Mouse (Mus musculus): Measurements from ENCODE around the gene Rrp36. TPM values are rescaled to one million over a fixed set of nuclear protein-coding genes. Genes with fewer than 3 reads are reported as not detected.

The Rrp36 gene
- polyA plus RNA-seq, 1 experiment from 2014 or later, result 66.5 TPM

DNA sequence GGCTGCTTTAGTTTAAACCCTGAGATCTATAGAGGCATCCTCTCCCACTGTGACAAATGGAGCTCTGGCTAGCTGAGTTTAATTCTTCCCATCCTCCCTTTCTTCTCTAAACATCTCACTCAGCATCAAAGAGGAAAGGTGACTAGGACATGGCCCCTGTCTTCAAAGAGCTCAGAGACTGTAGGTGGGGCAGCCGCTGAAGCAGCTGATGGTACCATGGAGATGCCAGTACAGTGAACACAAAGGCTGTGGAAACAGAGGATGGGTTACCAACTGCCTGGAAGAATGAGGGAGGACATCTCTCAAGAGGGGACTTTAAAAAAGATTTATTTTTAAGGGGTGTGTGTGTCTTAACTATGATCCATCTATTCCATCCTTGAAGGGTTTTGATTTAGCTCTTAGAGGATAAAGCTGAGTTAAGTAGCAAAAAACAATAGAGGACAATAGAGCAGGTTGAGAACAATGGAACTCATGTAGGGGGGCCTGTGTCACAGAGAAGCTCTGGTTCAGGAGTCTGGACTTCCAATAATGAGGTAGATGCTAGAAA lies 20.4 kb upstream of the Rrp36 start:
- no peak overlapping the region for H3K4me3 ChIP-seq (ENCODE audit: low read length)
- 45% methylated on average over 1 of the region's 1 CpGs for WGBS
- H3K27ac ChIP-seq (ENCODE audit: low read depth, low read length), result no peak overlapping the region
- H3K27me3 ChIP-seq (ENCODE audit: control insufficient read depth, insufficient read depth, low read length), result no peaks in the 10 kb centered on the region
- no peaks in the 10 kb centered on the region for H3K4me1 ChIP-seq (ENCODE audit: control insufficient read depth, insufficient read depth, low read length)
- no peak for ATAC-seq (ENCODE audit: low FRiP score, low TSS enrichment)
- H3K9ac ChIP-seq (ENCODE audit: low read depth, low read length), result no peak overlapping the region
- peaks cover 28% of the 10 kb centered on the region; the same call in 1 of the 2 replicates for H3K36me3 ChIP-seq (ENCODE audit: control insufficient read depth, insufficient read depth, low read length)
- H3K4me2 ChIP-seq (replicated peaks; ENCODE audit: low read depth, low read length), result no peak overlapping the region
- no peaks in the 10 kb centered on the region for H3K9me3 ChIP-seq (ENCODE audit: control insufficient read depth, low read length)

DNA sequence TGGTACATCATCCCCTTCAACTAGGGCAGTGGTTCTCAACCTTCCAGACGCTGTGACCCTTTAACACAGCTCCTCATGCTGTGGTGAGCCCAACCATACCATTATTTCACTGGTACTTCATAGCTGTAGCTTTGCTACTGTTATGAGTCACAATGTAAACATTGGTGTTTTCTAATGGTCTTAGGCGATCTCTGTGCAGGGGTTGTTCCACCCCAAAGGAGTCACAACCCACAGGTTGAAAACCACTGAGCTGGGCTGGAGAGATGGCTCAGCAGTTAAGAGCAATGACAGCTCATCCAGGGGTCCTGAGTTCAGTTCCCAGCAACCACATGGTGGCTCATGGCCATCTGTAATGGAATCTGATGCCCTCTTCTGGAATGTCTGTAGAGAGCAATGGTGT lies 17.2 kb upstream of the Rrp36 start:
- Histone ChIP-seq H3K27me3 (ENCODE audit: control insufficient read depth, insufficient read depth, low read length) (no peaks in the 10 kb centered on the region), H3K36me3 (ENCODE audit: control insufficient read depth, insufficient read depth, low read length) (peaks cover 28% of the 10 kb centered on the region), H3K27ac (ENCODE audit: low read depth, low read length) (no peak overlapping the region), H3K4me2 (replicated peaks; ENCODE audit: low read depth, low read length) (no peak overlapping the region), H3K4me3 (ENCODE audit: low read length) (no peak overlapping the region), H3K9me3 (ENCODE audit: control insufficient read depth, low read length) (no peaks in the 10 kb centered on the region), H3K4me1 (ENCODE audit: control insufficient read depth, insufficient read depth, low read length) (no peaks in the 10 kb centered on the region), H3K9ac (ENCODE audit: low read depth, low read length) (no peak overlapping the region)
- WGBS, result 93% methylated on average over 2 of the region's 2 CpGs
- no peak for ATAC-seq (ENCODE audit: low FRiP score, low TSS enrichment)

DNA sequence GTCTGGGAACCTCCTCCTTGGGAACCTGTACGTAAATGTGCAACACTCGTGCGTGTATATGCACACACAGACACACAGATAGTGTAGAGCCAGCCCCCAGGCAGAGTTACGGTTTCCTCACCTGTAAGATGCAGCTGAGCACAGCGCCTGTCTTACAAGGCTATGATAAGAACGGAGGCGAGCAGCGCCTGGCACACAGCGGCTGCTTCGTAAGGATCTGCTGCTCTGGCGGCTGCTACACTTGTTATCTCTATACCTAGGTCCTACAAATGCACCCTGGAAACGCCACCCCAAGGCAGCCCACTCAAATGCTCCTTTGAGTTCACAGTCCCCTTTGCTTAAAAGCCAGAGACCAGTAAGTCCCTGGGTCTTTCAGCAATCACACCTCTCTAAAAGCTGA lies 16.5 kb upstream of the Rrp36 start:
- H3K9ac ChIP-seq (ENCODE audit: low read depth, low read length), result no peak overlapping the region
- no peak overlapping the region for H3K27ac ChIP-seq (ENCODE audit: low read depth, low read length)
- WGBS, result 96% methylated on average over 12 of the region's 12 CpGs
- H3K36me3 ChIP-seq (ENCODE audit: control insufficient read depth, insufficient read depth, low read length), result peaks cover 31% of the 10 kb centered on the region
- H3K4me3 ChIP-seq (ENCODE audit: low read length), result no peak overlapping the region
- no peaks in the 10 kb centered on the region for H3K27me3 ChIP-seq (ENCODE audit: control insufficient read depth, insufficient read depth, low read length)
- ATAC-seq (ENCODE audit: low FRiP score, low TSS enrichment), result no peak
- H3K4me1 ChIP-seq (ENCODE audit: control insufficient read depth, insufficient read depth, low read length), result no peaks in the 10 kb centered on the region
- no peak overlapping the region for H3K4me2 ChIP-seq (replicated peaks; ENCODE audit: low read depth, low read length)
- H3K9me3 ChIP-seq (ENCODE audit: control insufficient read depth, low read length), result no peaks in the 10 kb centered on the region

DNA sequence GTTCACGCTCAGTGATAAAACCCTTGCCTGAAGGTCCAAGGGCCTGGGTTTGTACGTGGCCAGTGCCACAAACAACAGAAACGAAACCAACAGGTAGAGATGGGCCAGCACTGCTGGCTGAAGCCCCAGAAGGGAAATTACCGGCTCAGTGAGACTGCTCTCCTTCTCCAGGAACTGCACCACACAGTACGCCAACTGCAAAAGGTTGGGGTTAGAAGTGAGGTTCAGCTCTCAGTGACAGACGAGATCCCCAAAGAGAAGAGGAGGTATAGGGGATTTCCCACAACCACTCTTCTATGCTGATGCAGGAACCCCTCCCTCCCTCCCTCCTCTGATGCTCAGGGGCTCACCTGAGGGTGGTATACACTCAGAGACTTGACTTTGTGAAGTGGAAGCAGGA lies 11.8 kb upstream of the Rrp36 start:
- no peak for ATAC-seq (ENCODE audit: low FRiP score, low TSS enrichment)
- Histone ChIP-seq H3K4me1 (ENCODE audit: control insufficient read depth, insufficient read depth, low read length) (0 out of 2 replicates have a peak, but pooled peaks cover 7% of the 10 kb centered on the region), H3K36me3 (ENCODE audit: control insufficient read depth, insufficient read depth, low read length) (peaks cover 55% of the 10 kb centered on the region), H3K4me3 (ENCODE audit: low read length) (no peak overlapping the region), H3K4me2 (replicated peaks; ENCODE audit: low read depth, low read length) (no peak overlapping the region), H3K9ac (ENCODE audit: low read depth, low read length) (no peak overlapping the region), H3K9me3 (ENCODE audit: control insufficient read depth, low read length) (no peaks in the 10 kb centered on the region), H3K27me3 (ENCODE audit: control insufficient read depth, insufficient read depth, low read length) (no peaks in the 10 kb centered on the region), H3K27ac (ENCODE audit: low read depth, low read length) (no peak overlapping the region)
- WGBS, result 85% methylated on average over 6 of the region's 6 CpGs

DNA sequence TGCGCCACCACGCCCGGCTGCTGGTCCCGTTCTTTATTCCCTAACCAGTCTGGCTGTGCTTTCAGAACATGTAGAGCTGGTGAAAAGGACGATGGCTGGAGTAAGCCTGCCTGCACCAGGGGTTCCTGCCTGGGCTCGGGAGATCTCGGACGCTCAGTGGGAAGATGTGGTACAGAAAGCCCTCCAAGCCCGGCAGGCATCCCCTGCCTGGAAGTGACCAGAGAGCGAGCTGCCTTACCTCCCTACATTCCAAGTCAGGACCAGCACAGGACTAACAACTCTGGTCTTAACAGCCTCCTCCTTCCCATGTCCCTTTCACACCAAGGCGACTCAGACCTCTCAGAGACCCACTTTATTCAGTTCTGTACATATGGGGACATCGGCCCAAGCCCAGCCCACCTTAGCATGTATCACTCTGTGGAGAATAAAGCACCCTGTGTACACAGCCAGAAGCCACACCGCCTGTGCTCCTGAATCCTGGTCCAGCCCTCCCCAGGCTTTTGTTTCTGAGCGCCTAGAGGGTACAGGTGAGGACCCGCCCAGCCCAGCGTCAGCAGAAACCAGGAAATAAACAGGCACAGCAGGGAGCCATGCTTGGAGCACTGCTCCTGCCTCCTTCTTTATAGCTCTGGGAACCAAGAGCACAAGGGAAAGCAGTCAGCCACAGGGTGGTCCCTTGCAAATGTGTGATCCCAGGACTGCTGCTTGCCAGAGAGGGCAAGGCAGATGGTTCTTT lies 8.7 kb upstream of the Rrp36 start:
- ATAC-seq (ENCODE audit: low FRiP score, low TSS enrichment), result no peak
- Histone ChIP-seq H3K27ac (ENCODE audit: low read depth, low read length) (no peak overlapping the region), H3K4me2 (replicated peaks; ENCODE audit: low read depth, low read length) (no peak overlapping the region), H3K9me3 (ENCODE audit: control insufficient read depth, low read length) (no peaks in the 10 kb centered on the region), H3K4me3 (ENCODE audit: low read length) (no peak overlapping the region), H3K9ac (ENCODE audit: low read depth, low read length) (no peak overlapping the region), H3K4me1 (ENCODE audit: control insufficient read depth, insufficient read depth, low read length) (peaks cover 19% of the 10 kb centered on the region), H3K27me3 (ENCODE audit: control insufficient read depth, insufficient read depth, low read length) (no peaks in the 10 kb centered on the region), H3K36me3 (ENCODE audit: control insufficient read depth, insufficient read depth, low read length) (peaks cover 59% of the 10 kb centered on the region)
- 87% methylated on average over 16 of the region's 16 CpGs for WGBS

DNA sequence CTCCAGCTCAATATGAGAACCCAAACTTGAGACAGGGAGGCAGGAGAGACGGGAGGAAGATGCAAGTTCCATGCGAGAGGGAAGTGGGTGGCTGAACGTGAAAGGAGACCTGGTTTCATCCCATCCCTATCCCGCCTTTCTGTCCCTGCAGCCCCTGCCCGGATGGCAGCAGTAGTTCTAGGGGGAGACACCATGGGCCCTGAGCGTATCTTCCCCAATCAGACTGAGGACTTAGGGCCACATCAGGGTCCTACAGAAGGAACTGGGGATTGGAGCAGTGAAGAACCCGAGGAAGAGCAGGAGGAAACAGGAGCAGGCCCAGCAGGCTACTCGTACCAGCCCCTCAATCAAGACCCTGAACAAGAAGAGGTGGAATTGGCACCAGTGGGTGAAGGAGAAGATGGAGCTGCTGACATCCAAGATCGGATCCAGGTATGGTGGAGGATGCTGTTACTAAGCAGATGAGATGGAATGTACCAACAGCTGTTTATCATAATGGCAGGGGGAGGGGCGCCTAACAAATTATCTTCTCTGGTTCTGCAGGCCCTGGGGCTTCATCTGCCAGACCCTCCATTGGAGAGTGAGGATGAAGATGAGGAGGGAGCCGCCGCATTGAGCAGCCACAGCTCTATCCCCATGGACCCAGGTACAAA lies 7.4 kb upstream of the Rrp36 start:
- Histone ChIP-seq H3K27ac (ENCODE audit: low read depth, low read length) (no peak overlapping the region), H3K4me1 (ENCODE audit: control insufficient read depth, insufficient read depth, low read length) (peaks cover 19% of the 10 kb centered on the region), H3K9me3 (ENCODE audit: control insufficient read depth, low read length) (no peaks in the 10 kb centered on the region), H3K36me3 (ENCODE audit: control insufficient read depth, insufficient read depth, low read length) (peaks cover 59% of the 10 kb centered on the region), H3K9ac (ENCODE audit: low read depth, low read length) (peak overlapping the region; percentile 64), H3K4me3 (ENCODE audit: low read length) (peak overlapping the region; percentile 59), H3K4me2 (replicated peaks; ENCODE audit: low read depth, low read length) (peak overlapping the region; percentile 69), H3K27me3 (ENCODE audit: control insufficient read depth, insufficient read depth, low read length) (no peaks in the 10 kb centered on the region)
- 28% methylated on average over 12 of the region's 12 CpGs for WGBS
- no peak for ATAC-seq (ENCODE audit: low FRiP score, low TSS enrichment)

DNA sequence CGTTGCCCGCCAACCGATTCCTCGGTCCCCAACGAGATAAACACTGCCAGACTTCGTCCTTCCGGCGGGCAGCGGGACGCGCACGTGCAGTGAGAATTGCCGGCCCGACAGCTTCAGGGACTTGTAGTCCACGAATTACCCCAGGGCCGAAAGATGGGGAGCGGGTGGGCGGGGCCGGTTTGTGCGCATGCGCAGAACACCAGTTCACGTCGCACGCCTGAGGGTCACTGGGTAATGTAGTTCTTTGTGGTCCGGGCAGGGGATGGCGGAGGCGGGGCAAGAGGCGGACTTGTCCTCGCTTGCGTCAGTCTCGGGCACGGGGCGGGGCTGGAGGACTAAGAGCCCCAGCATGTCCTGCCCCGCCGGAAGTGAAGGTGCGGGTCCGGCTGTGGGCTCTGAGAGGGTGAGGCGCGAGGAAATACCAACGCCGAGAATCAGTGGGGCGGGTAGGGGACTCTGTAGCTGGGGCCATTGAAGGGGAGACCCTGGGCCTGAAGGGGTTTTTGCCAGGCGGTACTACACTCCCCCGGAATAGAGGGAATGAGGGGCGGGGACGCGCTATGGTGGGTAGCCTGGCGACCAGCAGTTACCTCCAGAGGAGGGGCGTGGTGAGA lies 6.7 kb upstream of the Rrp36 start, which contains the start of gene Klhdc3:
Gene Klhdc3 (minus strand): TSS at position 155 of the 614 bp plus-strand sequence.
- Histone ChIP-seq H3K36me3 (ENCODE audit: control insufficient read depth, insufficient read depth, low read length) (peaks cover 59% of the 10 kb centered on the region), H3K9ac (ENCODE audit: low read depth, low read length) (peak within 1 kb of the TSS; percentile 72), H3K9me3 (ENCODE audit: control insufficient read depth, low read length) (no peaks in the 10 kb centered on the region), H3K4me1 (ENCODE audit: control insufficient read depth, insufficient read depth, low read length) (peaks cover 19% of the 10 kb centered on the region), H3K4me2 (replicated peaks; ENCODE audit: low read depth, low read length) (peak within 1 kb of the TSS; percentile 69), H3K27me3 (ENCODE audit: control insufficient read depth, insufficient read depth, low read length) (no peaks in the 10 kb centered on the region), H3K4me3 (ENCODE audit: low read length) (peak within 1 kb of the TSS; percentile 59), H3K27ac (ENCODE audit: low read depth, low read length) (peak within 1 kb of the TSS; percentile 92)
- ATAC-seq (ENCODE audit: low FRiP score, low TSS enrichment), result peak; percentile 98
- WGBS, result under 1% methylated on average over 49 of the region's 49 CpGs

DNA sequence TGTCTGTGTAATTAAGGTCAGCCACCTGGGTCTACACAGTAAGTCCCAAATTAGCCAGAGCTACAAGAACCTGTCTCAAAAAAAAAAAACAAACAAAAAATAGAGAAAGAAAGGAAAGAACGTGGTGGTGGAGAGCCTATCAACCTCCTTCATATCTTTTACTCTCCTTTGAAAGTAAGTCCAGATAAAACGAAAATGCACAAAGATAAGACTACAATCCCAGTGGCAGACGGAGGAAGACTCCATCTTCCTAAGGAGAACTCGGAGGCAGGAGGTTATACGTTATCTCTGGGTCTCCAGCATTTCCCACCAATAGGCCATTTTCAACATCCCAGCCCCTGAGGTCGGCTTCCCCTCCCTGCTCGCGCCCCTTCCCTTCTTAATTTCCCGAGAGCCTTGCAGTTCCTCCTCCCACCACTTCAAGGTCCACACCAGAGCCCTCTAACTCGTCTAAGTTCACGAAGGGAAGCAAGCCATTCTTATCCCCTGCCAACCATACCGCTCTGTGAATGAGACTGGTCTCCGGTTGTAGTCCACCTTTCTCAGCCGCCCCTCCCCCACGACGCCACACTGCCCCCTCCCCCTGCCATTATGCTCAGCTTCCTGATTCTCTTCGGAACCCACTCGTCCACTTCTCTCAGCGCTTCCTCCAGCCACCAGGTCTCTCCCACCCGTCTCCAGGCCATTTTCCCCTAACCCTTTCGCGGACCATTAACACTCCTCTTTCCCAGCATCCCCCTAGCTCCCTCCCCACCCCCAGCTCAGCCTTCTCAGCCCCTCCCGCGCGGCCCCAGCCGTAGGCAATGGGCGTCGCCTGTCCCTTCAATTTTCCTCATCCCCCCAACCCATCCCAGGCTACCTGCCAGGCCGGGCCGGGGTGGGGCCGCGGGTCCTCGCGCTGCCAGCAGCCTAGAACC lies 5.9 kb upstream of the Rrp36 start:
- peaks cover 22% of the 10 kb centered on the region for H3K4me1 ChIP-seq (ENCODE audit: control insufficient read depth, insufficient read depth, low read length)
- peak overlapping the region; percentile 72 for H3K9ac ChIP-seq (ENCODE audit: low read depth, low read length)
- peak overlapping the region; percentile 92 for H3K27ac ChIP-seq (ENCODE audit: low read depth, low read length)
- WGBS, result under 1% methylated on average over 34 of the region's 34 CpGs
- H3K27me3 ChIP-seq (ENCODE audit: control insufficient read depth, insufficient read depth, low read length), result no peaks in the 10 kb centered on the region
- H3K9me3 ChIP-seq (ENCODE audit: control insufficient read depth, low read length), result no peaks in the 10 kb centered on the region
- peak overlapping the region; percentile 59 for H3K4me3 ChIP-seq (ENCODE audit: low read length)
- peak; percentile 44 for ATAC-seq (ENCODE audit: low FRiP score, low TSS enrichment)
- H3K36me3 ChIP-seq (ENCODE audit: control insufficient read depth, insufficient read depth, low read length), result peaks cover 59% of the 10 kb centered on the region
- H3K4me2 ChIP-seq (replicated peaks; ENCODE audit: low read depth, low read length), result peak overlapping the region; percentile 53

Data from kidney, embryonic 14.5 days (tissue).